Mouse (Mus musculus): ENCODE measurements around the gene Srcin1. TPM values are rescaled to one million over a fixed set of nuclear protein-coding genes. Genes with fewer than 3 reads are reported as not detected.

Gene Srcin1
- polyA plus RNA-seq, 1 experiment from 2014 or later = 0.10 TPM

GRCm38 (mm10) chr11:97602223-97602622 lies 26.2 kb upstream of the Srcin1 start:
- WGBS (ENCODE audit: insufficient replicate concordance) = 29% methylated on average over 6 of the region's 6 CpGs
- Histone ChIP-seq H3K9ac (no peak overlapping the region), H3K4me2 (no peak overlapping the region), H3K27ac (no peak overlapping the region), H3K4me1 (no peaks in the 10 kb centered on the region), H3K36me3 (no peaks in the 10 kb centered on the region), H3K4me3 (no peak overlapping the region), H3K9me3 (replicated peaks) (no peaks in the 10 kb centered on the region), H3K27me3 (replicated peaks) (peaks cover 30% of the 10 kb centered on the region)
- no peak for ATAC-seq

DNA sequence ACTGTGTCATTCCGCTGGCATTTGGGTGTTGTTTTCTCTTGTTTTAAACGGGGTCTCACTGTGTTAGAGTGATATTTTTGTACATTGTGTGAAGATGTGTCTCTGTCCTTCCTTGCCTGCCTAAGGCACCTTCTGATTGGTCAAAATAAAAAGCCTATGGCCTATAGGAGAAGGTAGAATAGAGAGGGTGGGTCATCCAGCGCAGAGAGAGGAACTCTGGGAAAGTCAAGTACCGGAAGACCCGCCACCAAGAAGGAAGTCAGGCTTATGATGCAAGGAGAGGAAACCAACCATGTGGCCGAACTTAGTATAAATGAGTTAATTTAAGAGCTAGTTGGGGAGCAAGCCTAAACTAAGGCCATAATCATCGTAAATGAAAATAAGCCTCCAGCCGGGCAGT lies 23.1 kb upstream of the Srcin1 start:
- H3K4me3 ChIP-seq = peak overlapping the region; percentile 27
- no peak overlapping the region for H3K9ac ChIP-seq
- ATAC-seq = peak; percentile 60; the same call in 1 of the 2 replicates
- no peaks in the 10 kb centered on the region for H3K4me1 ChIP-seq
- H3K4me2 ChIP-seq = peak overlapping the region; percentile 37; the same call in 1 of the 2 replicates
- no peaks in the 10 kb centered on the region for H3K36me3 ChIP-seq
- peaks cover 19% of the 10 kb centered on the region; the same call in 1 of the 2 replicates for H3K27me3 ChIP-seq (replicated peaks)
- 63% methylated on average over 8 of the region's 8 CpGs for WGBS (ENCODE audit: insufficient replicate concordance)
- H3K27ac ChIP-seq = no peak overlapping the region
- H3K9me3 ChIP-seq (replicated peaks) = no peaks in the 10 kb centered on the region

DNA sequence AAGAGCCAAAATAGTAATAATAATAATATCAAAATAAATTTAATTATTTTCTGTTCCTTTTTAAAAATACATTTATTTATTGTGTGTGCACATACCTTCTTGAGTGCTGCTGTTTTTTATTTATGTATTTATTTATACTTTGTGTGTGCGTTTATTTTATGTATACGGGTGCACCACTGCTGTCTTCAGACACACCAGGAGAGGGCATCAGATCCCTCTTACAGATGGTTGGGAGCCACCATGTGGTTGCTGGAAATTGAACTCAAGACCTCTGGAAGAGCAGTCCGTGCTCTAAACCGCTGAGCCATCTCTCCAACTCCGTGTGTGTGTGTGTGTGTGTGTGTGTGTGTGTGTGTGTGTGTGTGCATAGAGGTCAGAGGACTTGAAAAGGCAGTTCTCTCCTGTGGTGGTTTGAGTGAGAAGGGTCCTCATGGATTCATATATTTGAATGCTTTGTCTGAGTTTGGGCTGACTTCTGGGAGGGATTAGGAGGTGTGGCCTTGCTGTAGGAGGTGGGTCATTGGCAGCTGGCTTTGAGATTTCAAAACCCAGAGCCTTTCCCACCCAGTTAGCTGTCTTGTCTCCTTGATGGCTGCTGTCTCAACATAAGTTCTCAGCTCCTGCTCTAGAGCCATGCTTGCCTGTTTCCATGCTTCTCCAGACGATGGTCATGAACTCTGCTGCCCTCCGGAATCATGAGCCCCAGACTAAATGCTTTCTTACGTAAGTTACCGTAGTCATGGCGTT lies 22.1 kb upstream of the Srcin1 start:
- no peak for ATAC-seq
- H3K36me3 ChIP-seq = no peaks in the 10 kb centered on the region
- H3K27ac ChIP-seq = no peak overlapping the region; the same call in 1 of the 2 replicates
- H3K4me3 ChIP-seq = peak overlapping the region; percentile 27
- 63% methylated on average over 10 of the region's 10 CpGs for WGBS (ENCODE audit: insufficient replicate concordance)
- peaks cover 14% of the 10 kb centered on the region; the same call in 1 of the 2 replicates for H3K27me3 ChIP-seq (replicated peaks)
- peak overlapping the region; percentile 37 for H3K4me2 ChIP-seq
- no peaks in the 10 kb centered on the region for H3K4me1 ChIP-seq
- no peaks in the 10 kb centered on the region for H3K9me3 ChIP-seq (replicated peaks)
- no peak overlapping the region for H3K9ac ChIP-seq

DNA sequence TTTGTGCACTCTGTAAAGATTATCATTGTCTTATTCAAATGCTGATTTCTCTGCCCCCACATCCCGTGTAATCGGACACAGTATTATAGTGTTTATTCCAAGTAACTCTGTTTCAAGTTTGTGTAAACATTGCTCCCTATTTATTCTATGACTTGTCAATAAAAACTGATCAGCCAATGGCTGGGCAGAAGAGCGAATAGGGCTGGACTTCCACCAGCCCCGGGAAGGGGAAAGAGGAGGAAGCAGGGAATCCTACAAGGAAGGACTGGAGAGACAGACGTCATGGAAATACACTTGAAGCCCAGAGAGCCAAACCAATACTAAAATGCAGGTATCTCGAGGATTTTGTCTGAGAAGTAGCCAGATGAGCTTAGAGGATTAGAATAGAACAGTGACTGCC lies 18.1 kb upstream of the Srcin1 start:
- Histone ChIP-seq H3K27me3 (replicated peaks) (peaks cover 17% of the 10 kb centered on the region), H3K9me3 (replicated peaks) (no peaks in the 10 kb centered on the region), H3K27ac (no peak overlapping the region), H3K36me3 (no peaks in the 10 kb centered on the region), H3K4me3 (no peak overlapping the region), H3K4me1 (no peaks in the 10 kb centered on the region), H3K9ac (no peak overlapping the region), H3K4me2 (no peak overlapping the region)
- WGBS (ENCODE audit: insufficient replicate concordance) = 38% methylated on average over 6 of the region's 6 CpGs
- ATAC-seq = no peak

- Histone ChIP-seq H3K9ac (no peak overlapping the region), H3K27ac (no peak overlapping the region), H3K4me3 (no peak overlapping the region), H3K36me3 (no peaks in the 10 kb centered on the region), H3K4me1 (no peaks in the 10 kb centered on the region), H3K27me3 (replicated peaks) (peaks cover 24% of the 10 kb centered on the region), H3K9me3 (replicated peaks) (no peaks in the 10 kb centered on the region), H3K4me2 (no peak overlapping the region)
- 33% methylated on average over 5 of the region's 5 CpGs for WGBS (ENCODE audit: insufficient replicate concordance)
- no peak for ATAC-seq
Measured at GRCm38 (mm10) chr11:97591910-97592309, 15.9 kb upstream of the Srcin1 start.

GRCm38 (mm10) chr11:97590227-97590960 lies 14.4 kb upstream of the Srcin1 start:
- 44% methylated on average over 24 of the region's 24 CpGs for WGBS (ENCODE audit: insufficient replicate concordance)
- peaks cover 34% of the 10 kb centered on the region for H3K27me3 ChIP-seq (replicated peaks)
- no peak overlapping the region for H3K27ac ChIP-seq
- no peak overlapping the region for H3K9ac ChIP-seq
- H3K4me1 ChIP-seq = peaks cover 5% of the 10 kb centered on the region; the same call in 1 of the 2 replicates
- H3K4me3 ChIP-seq = no peak overlapping the region
- no peak overlapping the region for H3K4me2 ChIP-seq
- no peak for ATAC-seq
- no peaks in the 10 kb centered on the region for H3K9me3 ChIP-seq (replicated peaks)
- H3K36me3 ChIP-seq = no peaks in the 10 kb centered on the region

- 30% methylated on average over 10 of the region's 10 CpGs for WGBS (ENCODE audit: insufficient replicate concordance)
- Histone ChIP-seq H3K27ac (no peak overlapping the region), H3K27me3 (replicated peaks) (peaks cover 30% of the 10 kb centered on the region), H3K4me1 (peaks cover 5% of the 10 kb centered on the region; the same call in 1 of the 2 replicates), H3K36me3 (no peaks in the 10 kb centered on the region), H3K9me3 (replicated peaks) (no peaks in the 10 kb centered on the region), H3K4me2 (no peak overlapping the region), H3K9ac (no peak overlapping the region), H3K4me3 (no peak overlapping the region)
- ATAC-seq = no peak
Measured at GRCm38 (mm10) chr11:97589216-97589615, 13.2 kb upstream of the Srcin1 start.

- WGBS (ENCODE audit: insufficient replicate concordance) = 24% methylated on average over 10 of the region's 10 CpGs
- peaks cover 5% of the 10 kb centered on the region; the same call in 1 of the 2 replicates for H3K4me1 ChIP-seq
- H3K4me2 ChIP-seq = no peak overlapping the region
- H3K4me3 ChIP-seq = no peak overlapping the region
- no peaks in the 10 kb centered on the region for H3K36me3 ChIP-seq
- no peak overlapping the region for H3K9ac ChIP-seq
- no peaks in the 10 kb centered on the region for H3K9me3 ChIP-seq (replicated peaks)
- no peak for ATAC-seq
- no peak overlapping the region for H3K27ac ChIP-seq
- H3K27me3 ChIP-seq (replicated peaks) = peaks cover 38% of the 10 kb centered on the region
Measured at GRCm38 (mm10) chr11:97585932-97586331, 9.9 kb upstream of the Srcin1 start.

GRCm38 (mm10) chr11:97584476-97584875 lies 8.5 kb upstream of the Srcin1 start:
- no peaks in the 10 kb centered on the region for H3K36me3 ChIP-seq
- WGBS (ENCODE audit: insufficient replicate concordance) = 69% methylated on average over 7 of the region's 7 CpGs
- H3K27ac ChIP-seq = no peak overlapping the region
- H3K9me3 ChIP-seq (replicated peaks) = no peaks in the 10 kb centered on the region
- peaks cover 43% of the 10 kb centered on the region for H3K27me3 ChIP-seq (replicated peaks)
- H3K9ac ChIP-seq = no peak overlapping the region
- no peak overlapping the region for H3K4me2 ChIP-seq
- ATAC-seq = no peak
- no peak overlapping the region for H3K4me3 ChIP-seq
- peaks cover 5% of the 10 kb centered on the region; the same call in 1 of the 2 replicates for H3K4me1 ChIP-seq

DNA sequence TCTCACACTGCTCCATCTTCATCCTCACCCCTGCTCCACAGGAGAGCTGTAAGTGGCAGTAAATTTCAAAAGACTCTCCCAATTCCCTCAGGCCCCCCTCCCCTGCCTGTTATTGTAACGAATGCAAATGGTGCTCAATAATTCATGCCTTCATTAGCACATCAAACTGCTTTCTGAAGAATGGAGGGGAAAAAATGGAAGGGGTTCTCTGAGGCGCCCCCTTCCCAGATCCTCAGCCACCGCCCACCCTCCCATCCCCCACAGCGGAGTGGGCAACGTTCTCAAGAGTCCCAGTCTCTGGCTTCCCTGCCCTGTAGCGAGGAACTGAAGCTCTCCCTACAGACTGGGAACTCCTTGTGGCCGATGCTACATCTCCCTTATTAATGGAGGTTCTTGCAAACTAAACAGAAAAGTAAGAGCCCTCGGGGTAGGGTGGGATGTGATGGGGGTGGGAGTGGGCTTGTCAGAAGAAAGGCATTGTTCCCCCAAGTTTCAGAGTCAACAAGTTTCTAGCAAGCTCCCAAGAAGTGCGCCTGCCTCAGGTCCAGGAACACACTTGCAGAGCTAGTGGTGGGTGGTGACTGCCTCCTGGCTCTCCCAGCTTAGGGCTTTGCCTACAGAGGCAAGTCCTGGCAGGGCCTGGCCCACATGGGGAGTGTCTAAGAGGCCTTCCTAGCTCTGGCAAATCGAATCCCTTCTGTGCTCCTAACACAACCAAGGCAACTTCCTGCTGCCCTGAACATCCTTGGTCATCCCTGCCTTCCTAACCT lies 3.3 kb upstream of the Srcin1 start:
- ATAC-seq = no peak
- no peak overlapping the region for H3K4me3 ChIP-seq
- H3K36me3 ChIP-seq = no peaks in the 10 kb centered on the region
- H3K9me3 ChIP-seq (replicated peaks) = no peaks in the 10 kb centered on the region
- H3K4me2 ChIP-seq = no peak overlapping the region
- H3K27ac ChIP-seq = no peak overlapping the region
- peaks cover 75% of the 10 kb centered on the region for H3K27me3 ChIP-seq (replicated peaks)
- no peak overlapping the region for H3K9ac ChIP-seq
- WGBS (ENCODE audit: insufficient replicate concordance) = 30% methylated on average over 10 of the region's 10 CpGs
- H3K4me1 ChIP-seq = peaks cover 15% of the 10 kb centered on the region

DNA sequence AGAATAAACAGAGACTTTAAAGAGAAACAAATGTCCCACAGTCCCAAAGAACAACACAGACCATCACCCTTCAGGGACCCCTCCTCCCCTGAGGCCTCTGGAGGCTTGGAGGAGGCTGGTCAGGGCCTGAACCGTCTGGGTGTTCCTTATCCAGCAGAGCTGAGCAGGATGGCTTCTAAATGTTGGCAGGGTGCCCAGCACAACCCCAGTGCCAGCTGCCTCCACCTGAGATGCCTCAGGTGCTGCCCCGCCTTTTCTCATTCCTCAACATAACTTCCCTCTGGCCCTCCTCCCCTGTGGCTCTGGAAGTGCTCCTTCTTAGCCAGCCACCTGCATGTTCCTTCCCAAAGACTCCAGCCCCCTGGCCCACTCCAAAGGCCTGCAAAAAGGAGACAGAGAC lies 2.3 kb upstream of the Srcin1 start:
- Histone ChIP-seq H3K9ac (no peak overlapping the region), H3K4me2 (no peak overlapping the region), H3K4me3 (no peak overlapping the region), H3K9me3 (replicated peaks) (no peaks in the 10 kb centered on the region), H3K36me3 (no peaks in the 10 kb centered on the region), H3K4me1 (peaks cover 20% of the 10 kb centered on the region), H3K27me3 (replicated peaks) (peaks cover 85% of the 10 kb centered on the region), H3K27ac (no peak overlapping the region)
- no peak for ATAC-seq
- 29% methylated on average over 2 of the region's 2 CpGs for WGBS (ENCODE audit: insufficient replicate concordance)

All from liver, embryonic 12.5 days (tissue).